Comparison of ENCODE assay signal across 8 mouse cellular contexts in genomic region chr6:125215148-125215954, GRCm38 (mm10). TPM values are rescaled to one million over a fixed set of nuclear protein-coding genes. Genes with fewer than 3 reads are reported as not detected.
DNase-seq lines count a peak whose midpoint lies in the region; ATAC-seq lines count a peak whose summit lies in the region.

Vamp1 (plus strand) TSS chr6:125215551.

- peak; percentile 87 for ATAC-seq in megakaryocyte progenitor cell, adult 5-6 weeks (replicated peaks; ENCODE audit: poor library complexity)

- DNase-seq in adipocyte (ENCODE audit: low spot score), result peak; percentile 97
- DNase-seq in embryo, embryonic 10 days (ENCODE audit: low spot score), result peak; percentile 97
- DNase-seq in gastrocnemius, postnatal 10 days, result peak; percentile 81
- DNase-seq in induced T-regulatory cell, adult 2 months (ENCODE audit: low read depth), result peak; percentile 98
- peak; percentile 97 for DNase-seq in left cerebral cortex, adult 9 months (ENCODE audit: low spot score in 2 of 2)
- DNase-seq in right cerebral cortex, postnatal 14 days, result peak; percentile 86
- DNase-seq in urinary bladder, postnatal 36 days (ENCODE audit: low spot score in 2 of 2), result peak; percentile 92 to 94

RNA-seq across cellular contexts. Expression of gene Vamp1, which starts in this region (rescaled TPM):
- 1 to 10 TPM; 8.4 to 9.1 TPM for total RNA-seq in gastrocnemius, postnatal 10 days (2021)
- 10.1 and 15.5 TPM in 2 replicates for total RNA-seq in megakaryocyte progenitor cell, adult 5-6 weeks (2015)
- 6.2 and 9.1 TPM in 2 replicates for total RNA-seq in megakaryocyte progenitor cell, adult 5-6 weeks (2017)

Comparison
In these comparisons a context has a peak if more than half of its experiments do, and no peak if none do; other contexts are left out.
1. Peak in every context shown above with its lines: DNase-seq and ATAC-seq.